Mouse (Mus musculus) 3T3-L1 (cell line): ENCODE data around the gene Rngtt.
A peak's percentile ranks its signal among the peaks of the same experiment; 100 is the strongest.
"Not testable (repeated sequence)": the region's sequence is repeated elsewhere in the genome, so short reads cannot be mapped to it uniquely, and the experiment has no call there.

Experiments
- DNase-seq: peaks from one replicate; pipeline ENCODE4 v3.0.0-alpha.2; 2015; ENCODE audit warnings: low read depth, low spot score

The Rngtt gene

DNA sequence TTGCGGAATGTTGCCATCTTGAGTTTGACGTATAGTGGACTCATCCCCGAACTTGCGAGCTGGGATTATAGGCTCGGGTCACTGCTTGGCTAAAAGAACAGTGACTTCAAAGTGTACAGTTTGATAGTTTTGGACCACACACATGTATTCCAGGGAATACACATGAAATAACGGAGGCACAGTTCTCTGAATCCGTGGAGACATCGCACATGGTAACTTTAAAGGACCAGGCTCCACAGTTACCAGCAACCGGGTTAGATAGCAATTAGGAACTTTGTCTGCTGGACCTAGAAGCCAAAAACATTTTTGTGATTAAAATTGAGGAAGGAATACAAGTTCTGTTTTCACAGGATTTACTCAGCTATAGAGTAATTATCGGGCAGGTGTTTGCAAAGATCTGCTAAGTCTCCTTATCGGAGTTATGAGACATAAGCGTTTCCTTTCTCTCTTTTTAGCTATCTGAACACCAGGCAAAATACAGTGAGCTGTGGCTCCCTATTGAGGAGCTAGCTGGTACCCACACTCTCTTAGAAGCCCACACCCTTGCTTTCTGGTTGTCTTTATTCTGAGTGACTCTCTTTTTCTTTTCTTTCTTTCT is 828 bp downstream of the Rngtt start:
- peak; percentile 38 for DNase-seq

DNA sequence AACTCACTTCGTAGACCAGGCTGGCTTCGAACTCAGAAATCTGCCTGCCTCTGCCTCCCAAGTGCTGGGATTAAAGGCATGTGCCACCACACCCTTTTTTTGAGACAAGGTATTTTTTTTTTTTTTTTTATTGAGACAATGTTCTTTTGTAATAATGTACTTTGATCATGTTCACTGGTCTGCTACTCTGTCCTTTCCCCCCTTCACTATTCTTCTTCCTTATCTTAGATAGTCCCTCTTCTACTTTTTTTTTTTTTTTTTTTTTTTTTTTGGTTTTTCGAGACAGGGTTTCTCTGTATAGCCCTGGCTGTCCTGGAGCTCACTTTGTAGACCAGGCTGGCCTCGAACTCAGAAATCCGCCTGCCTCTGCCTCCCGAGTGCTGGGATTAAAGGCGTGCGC is 4.0 kb downstream of the Rngtt start:
- not testable (repeated sequence) for DNase-seq

DNA sequence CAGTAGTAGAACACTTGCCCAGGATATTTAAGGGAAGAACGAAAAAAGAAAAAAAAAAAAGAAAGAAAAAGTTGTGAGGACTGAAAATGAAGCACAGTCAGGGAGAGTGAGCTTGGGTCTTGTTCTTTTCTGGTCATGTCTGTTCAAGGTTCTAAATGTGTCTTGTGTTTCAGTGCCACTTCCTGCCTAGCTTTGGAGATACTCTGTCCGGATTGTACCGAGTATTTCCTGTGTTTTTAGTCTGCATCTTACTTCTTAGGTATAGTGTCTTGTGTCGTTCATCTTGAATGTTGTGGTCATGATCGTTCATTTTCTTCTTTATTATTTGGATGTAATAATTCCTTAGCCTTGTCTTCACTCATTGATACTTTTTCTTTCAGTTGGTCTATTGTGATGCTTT is 5.7 kb downstream of the Rngtt start:
- DNase-seq = no peak

DNA sequence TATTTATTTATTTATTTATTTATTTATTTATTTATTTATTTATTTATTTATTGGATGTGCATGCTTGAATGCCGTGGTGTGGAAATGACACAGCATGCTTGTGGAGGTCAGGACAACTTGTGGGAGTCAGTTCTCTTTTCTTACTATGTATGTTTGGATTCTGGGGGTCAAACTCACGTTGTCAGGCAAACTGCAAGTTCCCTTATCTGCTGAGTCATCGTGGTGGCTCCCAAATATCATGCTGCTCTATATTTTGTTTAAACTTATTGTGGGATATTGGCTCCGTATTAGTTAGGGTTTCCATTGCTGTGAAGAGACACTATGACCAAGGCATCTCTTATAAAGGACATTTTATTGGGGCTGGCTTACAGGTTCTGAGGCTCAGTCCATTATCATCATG is 21.0 kb downstream of the Rngtt start:
- no peak for DNase-seq

DNA sequence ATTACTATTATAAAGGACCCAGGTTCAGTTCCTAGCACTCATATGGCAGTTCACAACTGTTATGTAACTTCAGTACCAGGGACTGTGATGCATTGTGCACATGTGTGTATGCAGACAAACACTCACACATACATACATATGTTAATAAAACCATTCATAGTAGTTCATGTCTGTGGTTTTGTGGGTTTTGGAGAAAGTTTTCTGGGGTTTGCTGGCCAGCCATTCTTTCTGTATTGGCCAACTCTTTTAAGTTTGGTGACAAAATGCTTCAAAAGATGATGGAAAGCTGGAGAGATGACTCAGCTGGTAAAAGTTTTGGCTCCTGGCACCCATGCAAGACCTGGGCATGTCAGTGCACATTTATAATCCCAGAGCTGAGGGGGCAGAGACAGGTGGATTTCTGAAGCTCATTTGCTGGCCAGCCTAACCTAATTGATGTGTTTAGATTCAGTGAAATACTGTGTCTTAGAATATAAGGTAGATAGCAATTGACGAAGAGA is 22.9 kb downstream of the Rngtt start:
- DNase-seq = peak; percentile 60

DNA sequence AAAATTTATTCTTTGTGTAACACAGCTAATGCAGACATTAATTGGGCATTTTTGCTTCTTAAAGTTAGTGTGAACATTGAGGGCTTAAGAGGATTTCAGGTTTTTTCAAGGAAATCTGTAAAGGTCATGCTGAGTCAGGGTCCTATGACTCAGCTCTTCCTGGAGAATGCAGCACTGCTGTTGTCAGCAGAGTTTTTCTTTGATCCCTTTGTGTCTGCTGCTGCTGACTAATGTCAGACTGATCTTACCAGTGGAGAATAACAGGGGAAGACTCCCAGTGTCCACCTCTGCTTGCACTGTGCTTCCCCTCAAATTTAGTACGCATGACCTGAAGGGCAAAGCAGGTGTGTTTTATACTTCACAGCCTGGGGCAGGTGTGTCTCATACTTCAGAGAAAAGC is 27.9 kb downstream of the Rngtt start:
- peak; percentile 77 for DNase-seq

DNA sequence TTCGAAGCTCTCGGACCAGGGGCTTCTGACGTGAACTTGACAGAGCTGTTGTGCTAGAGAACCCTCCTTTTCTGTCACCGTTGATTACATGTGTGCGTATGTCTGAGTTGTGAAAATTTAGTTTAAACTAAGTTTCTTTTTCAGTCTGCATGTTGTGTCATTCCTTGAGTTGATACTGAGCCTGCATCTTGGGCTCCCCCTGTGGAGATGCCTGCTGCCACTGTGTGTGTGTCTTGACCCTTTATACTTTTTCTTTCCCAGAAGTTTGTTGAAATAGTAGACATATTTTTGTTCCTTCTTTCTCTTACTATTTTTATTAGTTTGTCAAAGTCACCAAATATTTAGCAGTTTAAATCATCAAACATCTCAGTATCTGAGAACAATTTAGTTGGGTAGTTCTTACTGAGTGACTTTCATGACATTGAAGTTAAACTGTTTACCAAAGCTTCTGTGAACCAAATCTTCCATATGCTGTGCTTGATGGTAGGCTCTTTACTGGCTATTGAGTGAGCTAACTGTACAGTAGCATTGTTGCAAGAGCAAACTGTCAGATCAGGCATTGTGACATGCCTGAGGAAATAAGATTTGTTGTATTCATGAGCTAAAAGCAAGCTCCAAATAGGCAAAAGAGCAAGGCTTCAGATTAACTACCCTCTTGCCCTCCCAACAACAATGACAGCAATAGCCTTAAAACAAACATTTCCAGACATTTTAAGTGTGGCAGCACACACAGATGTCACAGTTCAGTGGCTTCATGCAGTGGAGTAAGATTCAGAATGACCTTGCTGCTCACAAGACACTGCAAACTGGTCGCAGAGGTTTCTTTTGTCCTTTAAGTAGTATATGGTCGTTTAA is 33.0 kb downstream of the Rngtt start:
- DNase-seq = no peak

DNA sequence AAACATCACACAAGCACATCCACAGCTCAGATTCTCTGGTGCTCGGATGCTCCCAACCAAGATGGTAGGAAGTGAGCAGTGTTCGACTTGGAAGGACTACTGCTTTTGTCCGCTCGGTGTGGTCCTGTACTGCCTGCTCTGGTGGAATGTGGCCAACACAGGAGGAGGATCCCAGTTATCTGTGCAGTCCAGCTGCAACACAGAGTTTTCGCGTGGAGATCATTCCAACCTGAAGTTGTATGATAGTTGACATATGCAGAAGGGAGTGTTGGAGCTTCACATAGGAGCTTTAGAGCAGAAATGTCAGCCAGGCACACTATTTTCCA is 33.6 kb downstream of the Rngtt start:
- no peak for DNase-seq

DNA sequence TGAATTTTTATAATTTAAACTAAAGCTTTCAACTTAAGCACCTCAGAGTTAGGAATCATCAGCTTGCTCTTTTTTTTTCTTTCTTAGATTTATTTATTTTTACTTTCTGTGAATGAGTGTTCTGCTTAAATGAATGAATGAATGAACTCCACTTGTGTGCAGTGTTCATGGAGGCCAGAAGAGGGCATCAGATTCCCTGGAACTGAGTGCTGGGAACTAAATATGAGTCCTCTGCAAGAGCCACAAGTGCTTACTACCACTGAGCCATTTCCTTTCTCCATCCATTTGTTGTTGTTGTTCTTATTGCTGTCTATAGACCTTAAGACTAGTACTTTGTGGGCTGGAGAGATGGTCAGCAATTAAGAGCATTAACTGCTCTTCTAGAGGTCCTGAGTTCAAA is 53.3 kb downstream of the Rngtt start:
- no peak for DNase-seq

DNA sequence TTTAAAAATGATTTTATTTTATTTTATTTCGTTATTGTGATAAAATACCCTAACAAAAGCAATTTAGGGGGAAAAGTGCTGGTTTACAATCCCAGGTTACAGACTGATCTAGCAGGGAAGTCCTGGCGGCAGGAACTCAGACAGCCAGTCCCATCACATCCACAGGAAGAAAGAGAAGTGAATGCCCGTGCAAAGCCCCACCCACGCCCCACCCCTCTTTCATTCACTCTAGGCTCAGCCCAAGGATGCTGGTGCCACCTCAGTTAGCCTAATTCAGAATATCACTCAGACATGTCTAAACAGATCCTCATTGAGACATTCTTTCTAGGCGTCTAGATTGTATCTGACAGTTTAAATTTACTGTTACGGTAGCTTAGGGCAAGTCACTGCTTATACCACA is 64.8 kb downstream of the Rngtt start:
- no peak for DNase-seq

DNA sequence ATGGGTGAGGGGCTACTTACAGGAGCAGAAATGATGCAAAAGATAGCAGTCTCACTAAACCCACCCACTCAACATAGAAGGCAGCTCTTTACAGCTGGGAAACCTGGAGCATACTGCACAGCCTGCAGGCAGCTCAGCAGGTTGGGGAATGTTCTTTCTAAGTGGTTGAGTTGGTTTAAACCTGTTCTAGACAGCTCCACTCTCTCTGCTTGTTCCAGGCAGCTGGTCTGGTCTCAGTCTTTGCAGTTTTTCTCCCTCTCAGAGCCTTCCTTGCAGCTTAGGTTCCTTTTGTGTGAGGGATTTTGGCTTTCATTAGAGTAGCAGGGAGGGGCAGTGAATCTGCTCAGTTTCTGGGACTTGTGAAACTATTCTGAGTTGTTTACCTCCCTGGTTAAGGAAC is 67.5 kb downstream of the Rngtt start:
- no peak for DNase-seq

DNA sequence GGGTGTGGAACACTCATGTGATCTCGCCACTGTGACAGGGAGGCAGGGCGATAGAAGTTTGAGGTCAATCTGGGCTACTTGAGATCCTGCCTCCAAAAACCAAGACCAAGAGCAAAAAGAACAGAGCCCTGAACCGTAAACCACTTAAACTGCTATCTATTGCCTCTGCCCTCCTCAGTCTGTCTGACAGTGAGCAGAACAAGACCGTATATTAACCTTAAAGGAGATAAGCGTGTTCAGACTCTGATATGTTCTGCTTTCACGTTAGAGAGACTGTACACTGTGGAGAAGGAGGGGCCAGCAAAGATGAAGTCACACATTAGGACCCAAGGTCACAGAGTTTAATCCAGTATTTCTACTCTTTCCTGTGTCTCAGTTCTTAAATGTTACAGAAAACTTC is 68.8 kb downstream of the Rngtt start:
- no peak for DNase-seq

DNA sequence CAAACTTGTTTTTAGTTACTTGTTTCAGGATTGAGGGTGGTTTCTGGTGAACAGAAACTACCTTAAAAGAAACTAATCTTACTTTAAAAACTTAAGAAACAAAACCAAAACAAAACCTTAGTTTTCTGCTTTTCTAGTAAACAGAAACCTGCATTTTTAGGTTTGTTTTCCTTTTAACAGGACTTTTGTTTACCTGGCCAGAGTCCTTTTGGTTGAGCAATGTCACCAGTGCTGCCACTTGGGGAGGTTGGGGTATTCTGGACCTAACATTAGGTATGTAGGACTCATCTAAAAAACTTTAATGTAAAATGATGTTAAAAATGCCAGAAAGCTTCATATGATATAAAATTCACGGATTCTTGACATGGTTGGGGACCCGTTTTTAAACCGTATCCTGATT is 78.8 kb downstream of the Rngtt start:
- DNase-seq = no peak

DNA sequence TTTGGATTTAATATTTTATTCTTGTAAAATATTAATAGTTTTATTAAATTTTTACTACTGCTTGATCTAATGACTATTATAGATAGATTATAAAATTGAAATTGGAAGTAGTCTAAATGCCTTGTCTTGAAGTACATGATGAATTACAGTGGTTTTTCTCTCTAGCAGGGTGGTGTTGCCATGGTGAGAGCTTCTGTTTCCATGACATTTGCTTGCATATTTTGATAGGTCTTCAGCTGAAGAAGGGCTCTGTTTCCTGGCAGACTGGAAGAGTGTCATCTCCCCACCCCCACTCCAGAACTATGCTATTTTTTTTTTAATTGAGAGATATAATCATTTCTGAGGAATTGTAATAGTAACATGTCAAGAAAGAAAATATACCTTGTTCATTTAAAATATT is 80.5 kb downstream of the Rngtt start:
- no peak for DNase-seq

DNA sequence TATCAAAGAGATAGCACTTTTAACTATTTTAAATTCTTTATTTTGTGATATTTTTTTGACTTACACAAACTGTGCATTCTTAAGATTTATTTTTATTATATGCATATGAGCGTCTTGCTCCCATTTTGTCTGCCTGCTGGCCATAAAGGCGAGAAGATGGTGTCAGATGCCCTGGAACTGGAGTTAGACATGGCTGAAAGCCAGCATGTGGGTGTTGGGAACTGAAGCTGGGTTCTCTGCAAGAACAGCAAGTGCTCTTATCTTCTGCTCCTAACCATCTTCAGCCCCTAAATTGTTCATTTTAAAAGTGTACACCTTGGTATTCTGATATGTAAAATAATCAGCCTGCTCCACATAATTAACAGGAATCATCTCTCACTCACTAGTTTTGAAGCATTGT is 83.3 kb downstream of the Rngtt start:
- DNase-seq = no peak

DNA sequence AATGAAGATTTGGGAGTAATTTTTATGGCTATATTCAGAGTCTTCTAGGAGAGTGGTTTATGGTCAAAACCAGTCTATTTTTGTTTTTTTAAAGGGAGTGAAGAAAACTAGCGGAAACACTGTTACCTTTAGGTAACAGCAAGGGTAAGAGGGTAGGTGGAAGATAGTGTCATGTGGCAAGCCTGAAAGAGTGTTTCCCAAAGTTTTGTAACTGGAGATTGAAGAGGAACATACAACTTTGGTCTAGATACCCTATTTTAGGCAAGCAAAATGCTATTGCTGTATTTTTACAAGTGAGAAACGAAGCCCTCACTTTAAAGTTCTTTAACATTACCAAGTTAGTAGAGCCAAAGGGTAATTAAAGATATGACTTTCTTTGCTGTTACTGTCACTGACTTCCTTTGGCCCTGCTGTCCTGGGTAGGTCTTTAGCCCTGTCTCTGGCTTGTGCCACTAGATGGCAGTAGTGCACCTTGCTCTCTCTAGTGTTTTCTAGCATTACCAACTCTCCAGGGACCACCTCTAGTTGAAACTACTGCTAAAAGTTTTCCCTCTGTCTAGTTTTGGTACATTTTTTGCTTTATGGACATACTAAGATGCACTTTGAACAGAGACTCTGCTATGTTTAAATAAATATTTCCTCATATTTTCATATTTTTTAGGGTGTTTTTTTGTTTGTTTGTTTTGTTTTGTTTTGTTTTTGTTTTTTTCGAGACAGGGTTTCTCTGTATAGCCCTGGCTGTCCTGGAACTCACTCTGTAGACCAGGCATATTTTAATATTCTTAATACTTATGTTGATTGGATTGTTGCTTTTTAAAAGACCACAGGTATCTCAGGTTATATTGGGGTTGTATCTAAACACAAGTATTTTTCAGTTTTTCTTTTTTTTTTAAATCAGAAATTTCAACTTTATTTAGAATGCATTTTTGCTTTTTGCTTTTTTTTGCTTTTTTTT is 86.4 kb downstream of the Rngtt start:
- peak; percentile 94 for DNase-seq

DNA sequence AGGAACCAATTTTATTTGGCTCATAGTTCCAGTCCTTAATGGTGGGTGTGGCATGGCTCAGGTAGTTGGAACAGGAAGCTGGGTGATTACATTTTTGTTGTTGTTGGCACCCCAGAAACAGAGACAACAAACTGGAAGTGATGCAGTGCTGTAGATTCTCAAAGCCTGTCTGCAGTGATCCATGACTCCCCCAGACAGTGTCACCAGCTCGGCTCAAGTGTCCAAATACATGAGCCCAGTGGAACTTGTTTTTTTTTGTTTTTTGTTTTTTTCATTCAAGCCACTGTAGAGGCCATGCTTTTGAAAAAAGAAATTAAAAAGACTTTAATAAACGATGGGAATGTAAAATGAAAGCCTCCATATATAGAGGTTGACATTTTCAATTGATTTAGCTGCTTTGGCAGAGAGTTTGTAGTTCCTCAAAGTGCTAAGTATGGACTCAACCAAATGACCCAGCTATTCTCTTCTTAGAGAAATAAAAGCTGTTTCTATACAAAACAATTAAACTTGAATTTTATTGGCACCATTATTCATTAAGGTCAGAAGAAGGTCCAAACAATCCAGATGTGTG is 95.7 kb downstream of the Rngtt start:
- DNase-seq = no peak

DNA sequence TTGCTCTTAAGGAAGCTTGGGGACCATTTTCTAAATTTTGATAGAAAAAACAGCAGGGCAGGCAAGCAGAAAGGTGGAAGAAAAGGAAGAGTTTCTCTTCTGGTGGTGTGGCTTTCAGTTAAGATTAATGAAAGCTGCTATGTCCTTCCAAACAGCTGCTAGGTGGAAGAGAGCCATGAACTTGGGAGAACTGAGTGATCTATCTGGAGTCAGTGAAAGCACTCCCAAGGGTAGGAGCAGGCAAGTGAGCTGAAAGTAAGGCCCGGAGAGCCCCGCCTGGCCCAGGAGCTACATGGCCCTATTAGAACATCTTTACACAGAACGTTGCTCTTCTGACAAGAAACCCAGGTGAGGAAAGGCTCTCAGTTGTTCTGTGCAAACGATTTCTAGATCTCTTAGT is 103.7 kb downstream of the Rngtt start:
- DNase-seq = no peak

DNA sequence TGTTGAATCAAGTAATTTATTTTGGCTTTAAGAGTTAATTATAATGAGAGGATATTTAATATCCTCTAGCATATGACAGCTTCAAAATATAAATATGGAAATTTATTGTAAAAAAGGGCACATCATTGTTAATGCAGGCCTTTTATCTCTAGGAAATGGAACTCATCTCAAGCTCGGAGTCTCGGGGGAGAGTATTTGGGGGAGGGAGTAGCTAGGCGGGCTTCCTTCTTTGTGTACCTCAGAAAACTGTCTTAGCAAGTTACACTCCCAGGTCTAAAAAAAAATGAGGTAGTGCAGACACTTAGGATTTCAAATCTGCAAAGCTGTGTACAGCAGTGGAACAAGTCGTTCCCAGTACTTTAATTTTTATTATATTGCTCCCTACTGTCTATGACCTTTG is 104.7 kb downstream of the Rngtt start:
- no peak for DNase-seq

DNA sequence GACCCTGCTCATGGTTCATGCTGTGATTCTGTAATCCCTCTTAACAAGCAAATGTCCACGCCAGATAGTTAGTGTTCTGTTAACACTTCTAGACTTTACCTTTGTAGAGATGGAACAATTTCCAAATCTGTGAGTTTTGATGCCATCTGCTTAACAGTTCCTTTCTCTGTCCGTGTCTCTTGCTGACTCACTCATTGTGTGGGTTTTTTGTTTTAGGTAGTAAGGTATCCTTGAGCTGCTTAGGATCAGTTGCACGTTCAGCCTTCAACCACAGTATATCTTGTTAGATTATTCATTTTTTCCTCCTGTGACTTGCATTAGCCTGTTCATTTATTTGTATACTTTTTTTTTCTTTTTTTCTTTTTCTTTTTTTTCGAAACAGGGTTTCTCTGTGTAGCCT is 107.3 kb downstream of the Rngtt start:
- DNase-seq = no peak

DNA sequence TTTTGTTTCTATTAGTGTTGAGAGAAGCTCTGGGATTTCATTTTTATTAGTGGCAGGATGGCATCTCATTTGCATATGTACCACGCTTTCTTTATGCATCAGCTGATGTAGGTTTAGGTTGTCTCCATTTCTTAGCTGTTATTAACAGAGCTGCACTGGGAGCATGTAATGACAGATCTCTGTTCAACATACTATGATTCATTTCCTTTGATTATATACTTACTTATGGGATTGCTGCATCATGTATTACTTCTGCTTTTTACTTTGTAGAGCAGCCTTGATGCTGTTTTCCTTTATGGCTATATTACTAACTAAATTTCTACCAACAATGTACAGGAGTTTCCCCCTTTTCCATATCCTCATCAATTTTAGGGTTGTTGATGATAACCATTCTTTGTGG is 109.5 kb downstream of the Rngtt start:
- DNase-seq = no peak

DNA sequence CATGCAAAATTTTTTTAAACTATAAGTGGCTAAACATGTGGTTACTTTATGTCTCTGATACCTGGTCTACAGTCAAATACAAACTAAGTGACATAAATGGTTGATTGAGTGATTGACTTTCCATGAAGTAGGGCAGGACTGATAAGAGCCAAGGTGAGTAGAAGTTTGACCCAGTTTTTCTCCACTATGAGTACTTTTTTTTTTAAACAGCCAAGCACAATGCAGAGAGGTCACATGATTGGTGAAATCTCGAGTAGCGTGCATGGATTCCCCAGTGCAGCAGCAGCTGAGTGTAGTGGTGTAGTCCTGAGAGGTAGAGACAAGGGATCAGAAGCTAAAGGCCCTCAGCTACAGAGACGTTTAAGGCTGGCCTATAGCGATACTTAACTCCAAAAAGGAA is 118.7 kb downstream of the Rngtt start:
- no peak for DNase-seq
